Mouse (Mus musculus) liver, postnatal 0 days (tissue): Measurements from ENCODE around the gene Cyb5b.

Experiments
- CTCF ChIP-seq: sonication (generic); IDR thresholded peaks from 2 replicates; pipeline ENCODE4 v1.5.1; 2016; ENCODE audit warnings: antibody characterized with exemption, low read depth
- EP300 ChIP-seq: IDR thresholded peaks from 2 replicates; pipeline ENCODE4 v1.6.1; 2016; ENCODE audit warnings: antibody characterized with exemption, low read depth, mild to moderate bottlenecking

DNA sequence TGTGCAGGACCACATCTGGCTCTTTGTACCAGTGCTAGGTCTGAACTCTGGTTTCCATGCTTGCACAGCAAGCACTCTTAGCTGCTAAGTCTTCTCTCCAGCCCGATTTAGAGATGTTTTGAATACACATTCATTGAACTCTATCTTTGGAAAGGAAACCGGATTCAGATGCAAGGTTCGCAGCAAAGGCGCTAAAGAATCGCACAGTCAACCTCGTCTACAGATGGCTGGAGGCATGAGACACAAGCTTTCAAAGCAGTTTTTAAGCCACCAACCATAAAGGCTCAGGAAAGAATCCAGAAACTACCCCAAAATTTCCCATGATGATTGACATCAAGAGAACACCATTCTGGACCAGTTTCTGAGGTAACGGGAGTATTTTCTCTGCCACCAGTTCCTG lies 61.6 kb downstream of the Cyb5b start:
- TF ChIP-seq CTCF (no peak), EP300 (no peak)
